Mouse (Mus musculus): Measurements from ENCODE around the gene Cdr2l. TPM values are rescaled to one million over a fixed set of nuclear protein-coding genes. Genes with fewer than 3 reads are reported as not detected.

The Cdr2l gene
- 1.4 and 1.5 TPM in 2 replicates for polyA plus RNA-seq (2012; rRNA removed)

DNA sequence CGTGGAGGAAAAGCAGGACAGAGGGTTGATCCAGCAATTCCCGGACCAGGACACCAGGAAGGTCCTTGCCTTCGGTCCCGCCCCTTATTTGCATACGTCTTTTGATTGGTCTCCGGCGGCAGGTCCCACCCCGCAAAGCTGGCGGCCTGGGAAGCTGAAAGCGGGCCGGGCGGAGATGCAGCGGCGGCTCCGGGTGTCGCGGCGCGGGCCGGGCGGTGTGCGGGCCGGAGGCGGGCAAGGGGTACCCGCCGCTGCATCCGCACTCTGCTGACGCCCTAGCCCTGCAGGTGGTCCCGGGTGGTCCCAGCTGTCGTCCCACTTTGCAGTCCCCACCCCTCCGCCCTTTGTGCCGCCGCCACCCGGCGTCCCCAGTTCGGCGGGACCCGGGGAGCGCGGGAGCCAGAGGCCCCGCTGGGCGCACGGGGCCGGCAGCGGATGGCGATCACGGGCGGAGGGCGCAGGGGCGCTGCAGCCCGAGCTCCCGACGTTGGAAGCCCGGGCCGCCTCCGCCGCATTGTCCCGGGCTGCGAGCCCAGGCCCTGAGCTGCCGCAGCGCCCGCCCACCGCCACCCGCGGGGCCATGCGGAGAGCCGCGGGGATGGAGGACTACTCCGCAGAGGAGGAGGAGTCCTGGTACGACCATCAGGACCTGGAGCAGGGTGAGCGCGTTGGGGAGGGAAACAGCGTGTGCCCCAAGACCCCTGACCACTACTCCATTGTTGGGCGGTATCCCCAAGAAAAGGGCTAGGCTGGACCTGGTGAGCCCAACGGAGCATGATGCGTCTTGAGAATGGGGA, at the start of gene Cdr2l:
Gene Cdr2l (plus strand): TSS at position 174 of the 797 bp plus-strand sequence.

GRCm38 (mm10) chr11:115334531-115334930, 47.2 kb upstream of the Cdr2l start, which contains the start of gene Otop3:
Gene Otop3 (plus strand): TSS chr11:115334731.

GRCm38 (mm10) chr11:115367395-115367944, 14.2 kb upstream of the Cdr2l start, which contains the start of gene Hid1:
Gene Hid1 (minus strand): TSS chr11:115367756.

GRCm38 (mm10) chr11:115403338-115404124, 21.8 kb downstream of the Cdr2l start, which contains the start of gene Mrpl58:
Gene Mrpl58 (plus strand): TSS chr11:115403752.

GRCm38 (mm10) chr11:115419531-115420237, 38.0 kb downstream of the Cdr2l start, which contains the start of the genes Atp5h and Kctd2:
Gene Atp5h (minus strand): TSS chr11:115419962.
Gene Kctd2 (plus strand): TSS chr11:115420128.

DNA sequence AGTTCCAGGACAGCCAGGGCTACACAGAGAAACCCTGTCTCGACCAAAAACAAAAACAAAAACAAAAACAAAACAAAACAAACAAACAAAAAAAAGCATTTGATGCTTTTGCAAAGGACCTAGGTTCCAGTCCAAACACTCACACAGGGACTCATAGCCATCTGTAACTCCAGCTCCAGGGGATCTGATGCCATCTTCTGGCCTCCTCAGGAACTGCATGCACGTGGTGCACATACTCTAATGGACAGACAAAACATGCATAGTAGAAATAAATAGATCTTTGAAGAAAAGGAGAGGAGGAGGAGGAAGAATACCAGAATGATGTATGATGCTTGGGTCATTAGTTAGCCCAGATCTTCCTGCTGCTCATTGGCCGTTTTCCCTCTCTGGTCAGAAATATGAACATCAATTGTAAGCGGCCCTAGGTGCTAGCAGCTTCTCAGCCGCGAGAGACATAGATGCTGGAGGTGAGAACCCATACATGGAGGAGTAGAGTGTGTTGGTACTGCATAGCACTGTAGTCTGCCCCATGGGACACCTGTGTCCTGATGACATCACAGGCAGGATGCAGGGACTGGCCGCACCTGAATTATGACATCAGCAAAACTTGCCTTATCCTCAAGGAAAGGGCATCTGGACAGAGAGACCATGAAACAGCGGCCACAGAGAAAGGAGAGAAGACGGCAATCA, 58.3 kb downstream of the Cdr2l start, which contains the start of gene Trim80:
Gene Trim80 (plus strand): TSS at position 640 of the 690 bp plus-strand sequence.

Other genes with a start within 250 kb of the Cdr2l start
- 1.7 and 2.1 TPM in 2 replicates for gene Cd300lf, start 247.9 kb upstream of the Cdr2l start, polyA plus RNA-seq (2012; rRNA removed)
- 37.4 and 43.9 TPM in 2 replicates for gene Slc9a3r1, start 218.6 kb upstream of the Cdr2l start, polyA plus RNA-seq (2012; rRNA removed)
- 1.2 and 1.7 TPM in 2 replicates for gene Tmem104, start 194.4 kb upstream of the Cdr2l start, polyA plus RNA-seq (2012; rRNA removed)
- gene Nat9, start 194.1 kb upstream of the Cdr2l start, polyA plus RNA-seq (2012; rRNA removed) = 7.6 and 9.0 TPM in 2 replicates
- gene Grin2c, start 114.7 kb upstream of the Cdr2l start, polyA plus RNA-seq (2012; rRNA removed) = 0.12 and 0.20 TPM in 2 replicates
- gene Fdxr, start 104.9 kb upstream of the Cdr2l start, polyA plus RNA-seq (2012; rRNA removed) = 12.0 and 14.4 TPM in 2 replicates
- 6.1 and 6.9 TPM in 2 replicates for gene Fads6, start 84.3 kb upstream of the Cdr2l start, polyA plus RNA-seq (2012; rRNA removed)
- not detected in 2 replicates for gene Otop2, start 74.8 kb upstream of the Cdr2l start, polyA plus RNA-seq (2012; rRNA removed)
- gene Ush1g, start 59.9 kb upstream of the Cdr2l start, polyA plus RNA-seq (2012; rRNA removed) = 0.05 and 0.07 TPM in 2 replicates
- not detected in 2 replicates for gene Otop3, start 47.2 kb upstream of the Cdr2l start, polyA plus RNA-seq (2012; rRNA removed)
- 0.57 and 0.70 TPM in 2 replicates for gene Hid1, start 14.2 kb upstream of the Cdr2l start, polyA plus RNA-seq (2012; rRNA removed)
- 38.7 and 39.5 TPM in 2 replicates for gene Mrpl58, start 21.8 kb downstream of the Cdr2l start, polyA plus RNA-seq (2012; rRNA removed)
- 362 and 391 TPM in 2 replicates for gene Atp5h, start 38.0 kb downstream of the Cdr2l start, polyA plus RNA-seq (2012; rRNA removed)
- 6.4 and 6.8 TPM in 2 replicates for gene Kctd2, start 38.2 kb downstream of the Cdr2l start, polyA plus RNA-seq (2012; rRNA removed)
- 0.05 TPM in 2 replicates for gene Trim80, start 58.6 kb downstream of the Cdr2l start, polyA plus RNA-seq (2012; rRNA removed)
- gene Slc16a5, start 80.6 kb downstream of the Cdr2l start, polyA plus RNA-seq (2012; rRNA removed) = 0.05 TPM in 1 of 2 replicates, not detected in the other
- gene Armc7, start 93.8 kb downstream of the Cdr2l start, polyA plus RNA-seq (2012; rRNA removed) = 1.8 and 2.2 TPM in 2 replicates
- 26.9 and 30.1 TPM in 2 replicates for gene Nt5c, start 109.9 kb downstream of the Cdr2l start, polyA plus RNA-seq (2012; rRNA removed)
- gene Jpt1, start 132.5 kb downstream of the Cdr2l start, polyA plus RNA-seq (2012; rRNA removed) = 141 and 165 TPM in 2 replicates
- gene Sumo2, start 154.4 kb downstream of the Cdr2l start, polyA plus RNA-seq (2012; rRNA removed) = 206 and 228 TPM in 2 replicates
- 103 and 121 TPM in 2 replicates for gene Nup85, start 182.5 kb downstream of the Cdr2l start, polyA plus RNA-seq (2012; rRNA removed)
- 23.4 and 26.4 TPM in 2 replicates for gene Mrps7, start 222.0 kb downstream of the Cdr2l start, polyA plus RNA-seq (2012; rRNA removed)
- gene Gga3, start 222.1 kb downstream of the Cdr2l start, polyA plus RNA-seq (2012; rRNA removed) = 8.0 and 9.9 TPM in 2 replicates
- gene Mif4gd, start 231.1 kb downstream of the Cdr2l start, polyA plus RNA-seq (2012; rRNA removed) = 23.5 and 27.8 TPM in 2 replicates
- gene Slc25a19, start 246.4 kb downstream of the Cdr2l start, polyA plus RNA-seq (2012; rRNA removed) = 9.3 and 9.9 TPM in 2 replicates